Mouse (Mus musculus): ENCODE results near the gene Tex46.

Gene Tex46

GRCm38 (mm10) chr4:136635995-136636394 is 25.8 kb downstream of the Tex46 start:
- no peak for DNase-seq

- no peak for DNase-seq
These were observed 26.3 kb downstream of the Tex46 start for GRCm38 (mm10) chr4:136636511-136636910.

GRCm38 (mm10) chr4:136636983-136637562 is 26.8 kb downstream of the Tex46 start:
- no peak for DNase-seq

- DNase-seq, result no peak
These were observed 27.5 kb downstream of the Tex46 start for GRCm38 (mm10) chr4:136637563-136638229.

GRCm38 (mm10) chr4:136638230-136638750 is 28.1 kb downstream of the Tex46 start:
- DNase-seq, result no peak

- DNase-seq, result no peak
These were observed 28.7 kb downstream of the Tex46 start for GRCm38 (mm10) chr4:136638890-136639289.

GRCm38 (mm10) chr4:136648922-136649479 is 38.8 kb downstream of the Tex46 start:
- DNase-seq, result peak; percentile 82 to 85

- no peak for DNase-seq
These were observed 39.4 kb downstream of the Tex46 start for GRCm38 (mm10) chr4:136649480-136650196.

- DNase-seq, result no peak
These were observed 40.0 kb downstream of the Tex46 start for GRCm38 (mm10) chr4:136650261-136650660.

GRCm38 (mm10) chr4:136651357-136651811 is 41.1 kb downstream of the Tex46 start:
- DNase-seq, result peak; percentile 55 to 56

GRCm38 (mm10) chr4:136651882-136652527 is 41.8 kb downstream of the Tex46 start:
- DNase-seq, result no peak

- no peak for DNase-seq
These were observed 42.3 kb downstream of the Tex46 start for GRCm38 (mm10) chr4:136652528-136652910.

- no peak for DNase-seq
These were observed 42.8 kb downstream of the Tex46 start for GRCm38 (mm10) chr4:136653019-136653418.

- DNase-seq, result no peak
These were observed 43.5 kb downstream of the Tex46 start for GRCm38 (mm10) chr4:136653692-136654234.

GRCm38 (mm10) chr4:136657914-136658313 is 47.7 kb downstream of the Tex46 start:
- no peak for DNase-seq
